Mouse (Mus musculus): ENCODE results near the gene Ren1.

DNA sequence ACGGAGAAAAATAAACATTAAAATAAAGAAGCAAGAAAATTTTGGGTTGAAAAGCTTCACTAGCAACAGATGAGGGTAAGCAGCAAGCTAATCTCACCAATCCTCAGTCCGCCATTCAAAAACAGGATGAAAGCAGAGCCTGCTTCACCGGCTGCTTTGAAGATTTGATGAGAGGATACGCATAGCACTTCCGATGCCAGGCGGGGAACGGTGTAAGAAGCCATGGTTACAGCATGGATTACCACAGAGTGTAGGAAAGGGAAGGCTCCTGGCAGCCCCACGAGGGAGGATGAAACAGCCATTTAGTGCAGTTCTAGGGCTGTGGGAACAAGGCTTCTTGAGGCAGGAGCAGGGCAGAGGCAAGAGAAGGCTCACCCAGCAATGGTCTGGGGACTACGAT lies 1.5 kb downstream of the Ren1 start:
- no peak for TF ChIP-seq POLR2A (IDR thresholded peaks at IDR 0.05; ENCODE audit: low read depth, low read length)
- no peak for TF ChIP-seq CTCF (IDR thresholded peaks at IDR 0.05; ENCODE audit: extremely low read depth, insufficient read length, insufficient replicate concordance, low read depth, low read length)
